Mouse (Mus musculus) forebrain, postnatal 0 days (tissue): ENCODE measurements around the gene 4933430I17Rik. TPM values are rescaled to one million over a fixed set of nuclear protein-coding genes. Genes with fewer than 3 reads are reported as not detected.
A peak's percentile ranks its signal among the peaks of the same experiment; 100 is the strongest.
"Not testable (repeated sequence)": the region's sequence is repeated elsewhere in the genome, so short reads cannot be mapped to it uniquely, and the experiment has no call there.

Experiments
- ATAC-seq: fragments of 200-750 bp; cut with Nextera tagmentation; 2 replicates; pipeline ENCODE4 v1.8.0; 2017; ENCODE audit warnings: mild to moderate bottlenecking, moderate library complexity
- DNase-seq: peaks from one replicate; pipeline ENCODE4 v3.0.0-alpha.2; 2015
- H3K27ac ChIP-seq: fragments of 300-500 bp; sonication (generic); 2 replicates; pipeline ENCODE4 v1.5.1; 2014; ENCODE audit warnings: low read depth, mild to moderate bottlenecking, antibody characterized with exemption, low read length, moderate library complexity, mixed read lengths
- H3K27me3 ChIP-seq: fragments of 300-500 bp; sonication (generic); 2 replicates; pipeline ENCODE4 v1.6.1; 2014; ENCODE audit warnings: mild to moderate bottlenecking, low read length, mixed read lengths; ENCODE audit not compliant: insufficient read depth
- H3K36me3 ChIP-seq: fragments of 300-500 bp; sonication (generic); 2 replicates; pipeline ENCODE4 v1.6.1; 2014; ENCODE audit warnings: mild to moderate bottlenecking, moderate library complexity; ENCODE audit not compliant: insufficient read depth
- H3K4me1 ChIP-seq: fragments of 300-500 bp; sonication (generic); 2 replicates; pipeline ENCODE4 v1.6.1; 2014; ENCODE audit warnings: antibody characterized with exemption; ENCODE audit not compliant: insufficient read depth
- H3K4me2 ChIP-seq: fragments of 300-500 bp; sonication (generic); 2 replicates; pipeline ENCODE4 v1.6.1; 2014; ENCODE audit warnings: low read depth, mild to moderate bottlenecking, moderate library complexity
- H3K4me3 ChIP-seq: fragments of 300-500 bp; sonication (generic); 2 replicates; pipeline ENCODE4 v1.5.1; 2014; ENCODE audit warnings: low read depth, low read length, mixed read lengths
- H3K9ac ChIP-seq: fragments of 300-500 bp; sonication (generic); 2 replicates; pipeline ENCODE4 v1.6.1; 2014; ENCODE audit warnings: mild to moderate bottlenecking
- H3K9me3 ChIP-seq: fragments of 300-500 bp; sonication (generic); 2 replicates; pipeline ENCODE4 v1.6.1; 2016; ENCODE audit warnings: low read length
- CTCF ChIP-seq: sonication (generic); IDR thresholded peaks from 2 replicates; pipeline ENCODE4 v1.5.1; 2016; ENCODE audit warnings: antibody characterized with exemption, control low read depth, low read depth
- WGBS: fragments of 180-500 bp; shearing (Covaris S2); extraction: QIAGEN DNeasy Blood & Tissue Kit; methylation state at CpG from one replicate; pipeline ENCODE4 v1.1.7; 2014; 5-methylcytosine and 5-hydroxymethylcytosine counted together
- polyA plus RNA-seq: library from polyadenylated mRNA; unstranded; fragments of >200 nt; fragmentation: Nextera tagmentation; extraction: Ambion mirVana; gene quantifications from 2 replicates; pipeline ENCODE4 v1.2.1, GENCODE M21; 2015
- total RNA-seq: library from RNA; depleted of rRNA; stranded (reverse); fragments of >200 nt; gene quantifications from 2 replicates; pipeline ENCODE4 v1.2.3, GENCODE M21; 2014

Gene 4933430I17Rik
- total and polyA plus RNA-seq, 2 experiments from 2014 or later = 0.38 to 0.50 TPM

GRCm38 (mm10) chr4:62582365-62583264, 57.4 kb downstream of the 4933430I17Rik start:
- H3K27me3 ChIP-seq = no peaks in the 10 kb centered on the region
- peak; percentile 97 for ATAC-seq
- peak overlapping the region; percentile 55; the same call in 1 of the 2 replicates for H3K27ac ChIP-seq
- DNase-seq = peak; percentile 94
- WGBS = 8% methylated on average over 18 of the region's 18 CpGs
- TF ChIP-seq CTCF = no peak
- H3K9me3 ChIP-seq = no peaks in the 10 kb centered on the region
- peaks cover 22% of the 10 kb centered on the region for H3K4me1 ChIP-seq
- peak overlapping the region; percentile 86 for H3K4me2 ChIP-seq
- peak overlapping the region; percentile 45 for H3K4me3 ChIP-seq
- H3K36me3 ChIP-seq = no peaks in the 10 kb centered on the region
- peak overlapping the region; percentile 40 for H3K9ac ChIP-seq

GRCm38 (mm10) chr4:62583265-62584092, 58.3 kb downstream of the 4933430I17Rik start:
- peak; percentile 70 for ATAC-seq
- Histone ChIP-seq H3K27ac (peak overlapping the region; percentile 55; the same call in 1 of the 2 replicates), H3K4me2 (peak overlapping the region; percentile 86)

GRCm38 (mm10) chr4:62587067-62587466, 61.9 kb downstream of the 4933430I17Rik start:
- H3K36me3 ChIP-seq = no peaks in the 10 kb centered on the region
- DNase-seq = no peak
- no peak overlapping the region for H3K27ac ChIP-seq
- no peak for TF ChIP-seq CTCF
- no peaks in the 10 kb centered on the region for H3K27me3 ChIP-seq
- WGBS = 93% methylated on average over 8 of the region's 8 CpGs
- H3K4me3 ChIP-seq = no peak overlapping the region
- H3K4me1 ChIP-seq = peaks cover 20% of the 10 kb centered on the region
- no peak overlapping the region for H3K4me2 ChIP-seq
- H3K9me3 ChIP-seq = no peaks in the 10 kb centered on the region
- no peak for ATAC-seq
- no peak overlapping the region for H3K9ac ChIP-seq

More at GRCm38 (mm10) chr4:62583265-62584092, 58.3 kb downstream of the 4933430I17Rik start:
- Histone ChIP-seq H3K36me3 (no peaks in the 10 kb centered on the region), H3K9ac (peak overlapping the region; percentile 40), H3K4me3 (peak overlapping the region; percentile 45), H3K27me3 (no peaks in the 10 kb centered on the region), H3K9me3 (no peaks in the 10 kb centered on the region), H3K4me1 (peaks cover 22% of the 10 kb centered on the region)
- TF ChIP-seq CTCF = peak; percentile 14; the same call in 1 of the 2 replicates
- peak; percentile 74 for DNase-seq
- WGBS = under 1% methylated on average over 42 of the region's 42 CpGs

- TF ChIP-seq CTCF = no peak
- Histone ChIP-seq H3K36me3 (no peaks in the 10 kb centered on the region), H3K9me3 (no peaks in the 10 kb centered on the region), H3K27ac (no peak overlapping the region), H3K4me1 (no peaks in the 10 kb centered on the region), H3K27me3 (no peaks in the 10 kb centered on the region), H3K4me3 (no peak overlapping the region), H3K4me2 (no peak overlapping the region), H3K9ac (no peak overlapping the region)
- 77% methylated on average over 1 of the region's 1 CpGs for WGBS
- no peak for DNase-seq
- no peak for ATAC-seq
These were observed 65.7 kb downstream of the 4933430I17Rik start for GRCm38 (mm10) chr4:62590878-62591277.

GRCm38 (mm10) chr4:62591326-62591725, 66.2 kb downstream of the 4933430I17Rik start:
- 11% methylated on average over 11 of the region's 11 CpGs for WGBS

GRCm38 (mm10) chr4:62593546-62594240, 68.5 kb downstream of the 4933430I17Rik start:
- H3K4me2 ChIP-seq, ATAC-seq, H3K9me3 ChIP-seq, H3K4me1 ChIP-seq, H3K27me3 ChIP-seq, DNase-seq, H3K36me3 ChIP-seq, H3K9ac ChIP-seq, H3K4me3 ChIP-seq, H3K27ac ChIP-seq: not testable (repeated sequence)
- 90% methylated on average over 24 of the region's 24 CpGs for WGBS

More at GRCm38 (mm10) chr4:62591326-62591725, 66.2 kb downstream of the 4933430I17Rik start:
- H3K27me3 ChIP-seq = no peaks in the 10 kb centered on the region
- no peak for TF ChIP-seq CTCF
- no peaks in the 10 kb centered on the region for H3K9me3 ChIP-seq
- no peak overlapping the region for H3K27ac ChIP-seq
- H3K4me3 ChIP-seq = no peak overlapping the region
- H3K9ac ChIP-seq = no peak overlapping the region
- no peaks in the 10 kb centered on the region for H3K36me3 ChIP-seq
- no peak overlapping the region for H3K4me2 ChIP-seq
- DNase-seq = no peak
- no peaks in the 10 kb centered on the region for H3K4me1 ChIP-seq
- peak; percentile 18; the same call in 1 of the 2 replicates for ATAC-seq
